Mouse (Mus musculus) liver, embryonic 14.5 days (tissue): ENCODE results near the gene Gde1. TPM values are rescaled to one million over a fixed set of nuclear protein-coding genes. Genes with fewer than 3 reads are reported as not detected.

Source experiments
- ATAC-seq: fragments of 200-750 bp; cut with Nextera tagmentation; 2 replicates; pipeline ENCODE4 v1.8.0; 2017; ENCODE audit warnings: moderate number of reproducible peaks, mild to moderate bottlenecking, moderate library complexity; ENCODE audit not compliant: insufficient read depth
- DNase-seq, 3 experiments: peaks; one replicate each; pipeline ENCODE4 v3.0.0-alpha.2; 2012 to 2013; ENCODE audit warnings: low read depth in 3 of 3, low spot score in 3 of 3
- H3K27ac ChIP-seq: fragments of 300-500 bp; sonication (generic); 2 replicates; pipeline ENCODE4 v1.5.1; 2014; ENCODE audit warnings: moderate library complexity, mild to moderate bottlenecking, control low read depth, inconsistent platforms
- H3K27me3 ChIP-seq: fragments of 300-500 bp; sonication (generic); 2 replicates; pipeline ENCODE4 v1.6.1; 2014; ENCODE audit warnings: mild to moderate bottlenecking, low read length, moderate library complexity; ENCODE audit not compliant: control insufficient read depth, insufficient read depth
- H3K36me3 ChIP-seq: fragments of 300-500 bp; sonication (generic); replicated peaks from 2 replicates; pipeline ENCODE4 v1.6.1; 2014; ENCODE audit warnings: low read depth; ENCODE audit not compliant: control insufficient read depth, insufficient read depth
- H3K4me1 ChIP-seq, 2 experiments: fragments of 200-500 bp in 1 of 2; fragments of 300-500 bp in 1 of 2; sonication (generic) in 1 of 2; replicated peaks; 2 replicates each; pipeline ENCODE4 v1.6.1; 2012 to 2014; ENCODE audit warnings: antibody characterized with exemption in 1 of 2, inconsistent platforms in 1 of 2, low read length in 1 of 2; ENCODE audit not compliant: control insufficient read depth in 2 of 2, insufficient read depth in 2 of 2
- H3K4me2 ChIP-seq: fragments of 300-500 bp; sonication (generic); 2 replicates; pipeline ENCODE4 v1.6.1; 2014; ENCODE audit warnings: low read depth, mild to moderate bottlenecking, control low read depth, moderate library complexity
- H3K4me3 ChIP-seq, 2 experiments: fragments of 200-500 bp in 1 of 2; fragments of 300-500 bp in 1 of 2; sonication (generic) in 1 of 2; 2 replicates each; pipeline ENCODE4 v1.5.1; 2012 to 2014; ENCODE audit warnings: low read depth in 2 of 2, low read length in 2 of 2, mild to moderate bottlenecking in 2 of 2, control low read depth in 1 of 2, inconsistent platforms in 1 of 2, moderate library complexity in 1 of 2; ENCODE audit not compliant: insufficient read depth in 1 of 2
- H3K9ac ChIP-seq: fragments of 300-500 bp; sonication (generic); replicated peaks from 2 replicates; pipeline ENCODE4 v1.6.1; 2014; ENCODE audit warnings: mild to moderate bottlenecking, control low read depth, moderate library complexity
- H3K9me3 ChIP-seq: fragments of 300-500 bp; sonication (generic); 2 replicates; pipeline ENCODE4 v1.6.1; 2016; ENCODE audit warnings: low read length, mixed read lengths; ENCODE audit not compliant: control insufficient read depth
- CTCF ChIP-seq: IDR thresholded peaks from 2 replicates; pipeline ENCODE4 v1.5.1; 2016; ENCODE audit warnings: antibody characterized with exemption, low read depth, control low read depth
- EP300 ChIP-seq: IDR thresholded peaks from 2 replicates; pipeline ENCODE4 v1.6.1; 2016; ENCODE audit warnings: antibody characterized with exemption, low read depth
- WGBS: fragments of 180-500 bp; shearing (Covaris S2); extraction: QIAGEN DNeasy Blood & Tissue Kit; methylation state at CpG from one replicate; pipeline ENCODE4 v1.1.7; 2014; ENCODE audit not compliant: insufficient replicate concordance; 5-methylcytosine and 5-hydroxymethylcytosine counted together
- polyA plus RNA-seq, 2 experiments: library from polyadenylated mRNA; depleted of rRNA in 1 of 2; stranded (reverse) in 1 of 2; unstranded in 1 of 2; fragments of >200 nt; fragmentation: Nextera tagmentation in 1 of 2; extraction: Ambion mirVana in 1 of 2; gene quantifications; 2 replicates each; pipeline versions ENCODE4 v1.2.1 to v1.2.3; 2012 to 2014

Gene Gde1
- polyA plus RNA-seq, 2 experiments: 27.5 to 46.9 TPM

GRCm38 (mm10) chr7:118688199-118688598 is 17.4 kb downstream of the Gde1 start:
- H3K27ac ChIP-seq: no peak overlapping the region
- ATAC-seq: no peak
- no peaks in the 10 kb centered on the region for H3K4me1 ChIP-seq
- H3K9me3 ChIP-seq: no peaks in the 10 kb centered on the region
- H3K9ac ChIP-seq: no peak overlapping the region
- H3K36me3 ChIP-seq: peaks cover 37% of the 10 kb centered on the region
- H3K4me3 ChIP-seq: no peak overlapping the region
- H3K4me2 ChIP-seq: no peak overlapping the region
- peak in 1 of 3 experiments; percentile 45 for DNase-seq
- 38% methylated on average over 5 of the region's 5 CpGs for WGBS
- TF ChIP-seq EP300 (no peak), CTCF (peak; percentile 86)
- no peaks in the 10 kb centered on the region for H3K27me3 ChIP-seq

GRCm38 (mm10) chr7:118676826-118677225 is 28.8 kb downstream of the Gde1 start:
- no peaks in the 10 kb centered on the region for H3K36me3 ChIP-seq
- H3K4me2 ChIP-seq: no peak overlapping the region
- H3K27ac ChIP-seq: no peak overlapping the region
- H3K27me3 ChIP-seq: no peaks in the 10 kb centered on the region
- TF ChIP-seq CTCF (no peak), EP300 (no peak)
- no peak overlapping the region for H3K9ac ChIP-seq
- WGBS: 50% methylated on average over 4 of the region's 4 CpGs
- no peak overlapping the region for H3K4me3 ChIP-seq
- no peaks in the 10 kb centered on the region for H3K9me3 ChIP-seq
- no peak for ATAC-seq
- no peaks in the 10 kb centered on the region for H3K4me1 ChIP-seq
- DNase-seq: no peak

DNA sequence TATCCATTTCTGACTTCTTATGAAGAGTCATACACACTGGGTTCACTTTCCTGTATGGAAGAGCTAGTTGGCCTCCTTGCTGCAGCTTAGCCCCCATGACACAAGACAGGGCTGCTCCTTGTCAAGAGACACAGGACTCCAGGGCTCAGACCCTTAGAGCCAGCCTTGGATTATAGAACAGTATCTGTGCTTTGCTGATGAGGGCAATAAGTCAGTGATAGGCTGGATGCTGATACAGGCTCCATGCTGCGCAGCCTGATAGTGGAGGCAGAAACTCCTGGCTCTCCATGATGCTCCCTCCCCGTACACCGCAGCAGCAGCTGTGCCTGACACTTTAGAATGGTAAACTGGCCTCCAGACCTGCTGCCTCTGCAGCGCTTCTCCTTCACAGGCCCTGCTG is 35.4 kb downstream of the Gde1 start:
- Histone ChIP-seq H3K27ac (no peak overlapping the region), H3K4me1 (no peaks in the 10 kb centered on the region), H3K4me2 (no peak overlapping the region), H3K4me3 (no peak overlapping the region), H3K9me3 (no peaks in the 10 kb centered on the region), H3K27me3 (no peaks in the 10 kb centered on the region), H3K9ac (no peak overlapping the region), H3K36me3 (no peaks in the 10 kb centered on the region)
- ATAC-seq (peak; percentile 68), DNase-seq (no peak)
- WGBS: 51% methylated on average over 4 of the region's 4 CpGs
- TF ChIP-seq CTCF (no peak), EP300 (no peak)

- H3K36me3 ChIP-seq: no peaks in the 10 kb centered on the region
- no peaks in the 10 kb centered on the region for H3K4me1 ChIP-seq
- H3K27me3 ChIP-seq: no peaks in the 10 kb centered on the region
- DNase-seq (no peak), ATAC-seq (no peak)
- H3K9me3 ChIP-seq: no peaks in the 10 kb centered on the region
- H3K9ac ChIP-seq: no peak overlapping the region
- H3K4me2 ChIP-seq: no peak overlapping the region
- no peak for TF ChIP-seq CTCF
- TF ChIP-seq EP300: no peak
- H3K27ac ChIP-seq: no peak overlapping the region
- WGBS: 70% methylated on average over 2 of the region's 2 CpGs
- no peak overlapping the region for H3K4me3 ChIP-seq
Observed at GRCm38 (mm10) chr7:118667773-118668172, 37.8 kb downstream of the Gde1 start.

DNA sequence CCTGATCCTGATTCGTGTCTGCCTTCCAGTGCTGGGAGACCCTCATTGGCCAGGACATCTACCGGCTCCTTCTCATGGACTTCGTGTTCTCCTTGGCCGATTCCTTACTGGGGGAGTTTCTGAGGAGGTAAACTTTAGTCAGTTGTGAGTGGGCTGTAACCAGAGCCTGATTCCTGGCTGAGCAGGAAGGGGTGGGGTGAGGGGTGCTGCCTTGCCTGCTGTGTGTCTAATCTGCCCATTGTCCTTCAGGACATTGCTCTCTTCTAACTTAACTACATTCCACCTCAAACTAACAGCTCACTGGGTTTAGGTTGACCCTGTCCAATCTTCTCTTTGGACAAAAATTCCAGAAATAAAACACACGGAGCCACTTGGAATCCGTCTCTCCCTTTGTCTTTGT is 48.8 kb downstream of the Gde1 start:
- Histone ChIP-seq H3K9me3 (no peaks in the 10 kb centered on the region), H3K27me3 (no peaks in the 10 kb centered on the region), H3K36me3 (no peaks in the 10 kb centered on the region), H3K4me2 (no peak overlapping the region), H3K4me3 (no peak overlapping the region), H3K27ac (no peak overlapping the region), H3K9ac (no peak overlapping the region), H3K4me1 (no peaks in the 10 kb centered on the region)
- DNase-seq: no peak
- no peak for TF ChIP-seq CTCF
- TF ChIP-seq EP300: no peak
- WGBS: 35% methylated on average over 6 of the region's 6 CpGs
- ATAC-seq: no peak
